Mouse (Mus musculus) hematopoietic stem cell, adult 5-6 weeks (primary cell): ENCODE measurements at regions not wholly inside any gene's neighbourhood (a gene's known extent, or its start where the extent isn't known, plus 50 kb on each side); places are given as distances from the start of the nearest gene placed in this dataset.

Experiments used
- ATAC-seq, 2 experiments: fragments of 125-278 bp in 1 of 2; replicated peaks in 1 of 2; 2 replicates each; pipeline ENCODE4 v1.8.0; 2016 to 2017; ENCODE audit warnings: inconsistent platforms in 2 of 2, mild to moderate bottlenecking in 2 of 2, moderate number of reproducible peaks in 2 of 2, low read depth in 1 of 2, moderate TSS enrichment in 1 of 2; ENCODE audit not compliant: low FRiP score in 2 of 2, poor library complexity in 2 of 2, severe bottlenecking in 2 of 2, insufficient read depth in 1 of 2, low TSS enrichment in 1 of 2

DNA sequence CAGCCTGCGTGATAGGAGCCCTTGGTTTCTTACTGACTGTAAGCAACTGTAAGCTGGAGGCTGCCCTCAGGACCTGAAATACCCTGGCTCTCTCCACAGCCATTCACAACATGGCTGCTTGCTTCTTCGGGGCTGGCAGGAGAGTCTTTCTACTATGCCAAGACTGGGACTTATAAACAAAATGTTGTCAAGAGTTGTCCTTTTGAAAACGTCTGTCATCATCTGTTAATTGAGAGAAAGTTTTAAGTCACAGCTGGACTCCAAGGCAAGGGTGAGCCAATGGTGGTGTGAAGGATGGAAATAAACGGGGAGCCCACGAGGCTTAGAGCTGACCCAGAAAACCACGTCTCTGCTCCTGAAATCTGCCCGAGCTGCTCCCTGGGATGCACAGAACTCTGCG lies 229.5 kb upstream of the Ercc4 start:
- no peak for ATAC-seq

DNA sequence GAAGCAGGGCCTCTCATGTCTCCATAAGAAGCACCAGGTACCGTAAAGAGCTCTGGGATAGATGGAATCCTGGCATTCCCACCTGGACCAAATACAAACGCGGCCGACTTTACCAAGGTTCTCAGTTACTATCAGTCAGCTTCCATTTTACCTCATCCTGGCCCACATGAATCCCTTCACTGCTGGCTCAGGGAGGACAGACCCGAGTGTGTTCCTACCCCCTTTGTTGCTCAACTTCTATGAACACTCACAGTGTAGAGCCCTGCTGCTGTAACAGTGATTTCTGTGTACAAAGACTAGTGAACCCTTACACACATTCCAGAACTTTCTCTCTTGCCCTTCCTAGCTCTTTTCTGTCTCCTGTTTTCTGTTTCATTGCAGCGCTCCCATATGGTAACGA lies 229.0 kb upstream of the Ercc4 start:
- no peak for ATAC-seq

DNA sequence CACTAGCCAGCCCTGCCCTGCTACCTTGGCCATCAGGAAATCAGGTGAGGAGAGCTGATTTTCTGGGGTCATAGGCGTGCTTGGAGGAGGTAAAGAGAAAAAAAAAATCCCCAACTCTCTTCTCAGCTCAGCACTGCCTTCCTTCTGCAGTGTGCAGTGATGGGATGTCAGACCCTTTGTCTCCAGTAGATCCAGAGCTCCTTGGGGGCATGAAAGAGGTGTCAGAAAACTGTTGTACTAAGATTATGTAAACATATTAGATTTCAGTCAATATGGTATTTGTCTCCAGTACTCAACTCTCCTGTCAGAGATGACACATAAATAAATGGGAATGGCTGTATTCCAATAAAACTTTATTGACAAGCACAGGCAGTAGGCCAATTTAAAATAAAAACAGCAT lies 226.8 kb upstream of the Ercc4 start:
- no peak for ATAC-seq

DNA sequence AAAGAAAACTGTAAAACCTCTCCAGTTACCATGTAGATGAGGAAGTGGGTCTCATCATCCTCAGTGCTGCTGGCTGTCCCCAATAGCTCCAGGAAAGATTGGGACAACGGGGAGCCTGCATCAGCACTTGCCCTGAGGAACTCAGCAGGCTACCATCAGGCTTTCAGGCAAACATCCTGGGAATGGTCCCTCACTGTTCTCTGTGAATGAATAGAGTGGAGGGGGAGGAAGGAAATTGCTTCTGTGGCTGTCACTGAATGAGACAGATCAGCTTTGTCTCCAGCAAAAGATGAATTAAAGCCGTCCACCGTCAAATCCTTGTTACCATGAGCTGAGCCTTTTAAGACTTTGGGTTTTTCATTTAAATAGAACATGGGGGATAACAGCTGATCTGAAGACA lies 224.9 kb upstream of the Ercc4 start:
- no peak for ATAC-seq

DNA sequence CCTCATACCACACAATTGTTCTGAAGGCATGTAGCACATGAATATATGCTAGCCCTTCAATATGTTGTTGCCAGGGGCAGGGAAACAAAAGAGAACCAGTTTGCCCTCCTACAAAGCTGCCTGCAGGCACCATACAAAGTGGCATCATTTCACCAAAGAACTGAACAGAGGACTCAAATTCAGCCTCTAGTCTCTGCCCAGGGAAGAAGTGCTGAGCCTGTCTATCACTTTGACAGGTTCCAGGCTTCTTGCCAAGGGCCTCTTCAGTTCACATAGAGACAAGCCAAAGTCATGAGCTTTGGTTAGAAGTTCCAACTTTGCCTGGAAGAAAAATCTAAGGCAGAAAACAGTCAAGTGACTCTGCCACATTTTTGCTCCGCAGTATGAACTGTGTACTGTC lies 223.4 kb upstream of the Ercc4 start:
- no peak for ATAC-seq

DNA sequence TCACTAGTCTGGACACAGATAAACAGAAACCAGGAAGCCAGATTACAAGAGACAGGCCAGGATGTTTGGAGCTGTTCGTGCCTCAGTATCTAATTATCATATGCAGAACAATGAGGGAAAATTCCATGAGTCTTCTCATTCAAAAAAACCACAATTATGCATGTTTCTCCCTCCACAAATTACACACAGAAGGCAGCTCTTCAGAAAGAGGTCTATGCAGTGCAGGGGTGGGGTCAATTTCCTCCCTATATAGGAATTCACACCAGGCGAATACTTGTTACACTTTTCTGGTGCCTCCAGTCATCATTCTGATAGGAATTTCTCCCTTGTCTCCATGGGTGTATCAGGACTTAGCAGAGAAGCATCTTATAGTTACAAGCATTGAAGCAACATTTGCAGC lies 222.1 kb upstream of the Ercc4 start:
- ATAC-seq = no peak

DNA sequence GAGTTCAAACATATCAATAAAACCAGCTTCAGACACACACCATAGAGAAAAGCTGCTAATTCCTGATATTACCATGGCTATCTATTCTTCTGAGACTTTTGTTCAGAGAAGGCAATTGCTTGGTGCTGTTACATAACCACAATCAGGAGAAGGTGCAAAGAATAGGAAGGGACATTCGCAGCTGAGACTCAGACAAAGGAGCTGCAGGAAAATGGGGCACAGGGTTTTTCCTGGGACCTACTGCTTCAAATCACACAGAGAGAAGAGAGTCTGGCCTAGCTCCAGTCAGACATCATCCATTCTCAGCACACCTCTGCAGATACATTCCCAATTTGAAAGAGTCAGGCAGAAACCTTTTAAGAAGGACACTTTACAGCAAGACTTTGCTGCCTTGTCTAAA lies 219.4 kb upstream of the Ercc4 start:
- ATAC-seq = no peak

DNA sequence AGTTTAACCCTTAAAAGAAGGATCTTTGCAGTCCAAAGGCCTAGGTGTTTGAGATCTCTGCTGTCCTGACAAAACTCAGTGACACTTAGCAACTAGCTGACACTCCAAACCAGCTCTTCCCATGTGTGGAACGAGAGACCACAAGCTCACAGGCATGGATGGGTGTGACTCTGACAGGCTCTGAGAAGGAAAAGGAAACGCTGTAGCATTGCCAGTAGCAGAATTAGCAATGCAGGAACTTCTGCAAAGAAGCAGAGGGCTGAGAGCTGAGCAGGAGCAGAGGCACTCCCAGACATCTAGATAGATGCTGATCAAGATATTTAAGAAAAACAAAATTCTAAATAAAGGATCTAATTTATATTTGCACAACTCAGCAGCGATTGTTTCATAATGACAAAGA lies 218.9 kb upstream of the Ercc4 start:
- ATAC-seq = no peak

DNA sequence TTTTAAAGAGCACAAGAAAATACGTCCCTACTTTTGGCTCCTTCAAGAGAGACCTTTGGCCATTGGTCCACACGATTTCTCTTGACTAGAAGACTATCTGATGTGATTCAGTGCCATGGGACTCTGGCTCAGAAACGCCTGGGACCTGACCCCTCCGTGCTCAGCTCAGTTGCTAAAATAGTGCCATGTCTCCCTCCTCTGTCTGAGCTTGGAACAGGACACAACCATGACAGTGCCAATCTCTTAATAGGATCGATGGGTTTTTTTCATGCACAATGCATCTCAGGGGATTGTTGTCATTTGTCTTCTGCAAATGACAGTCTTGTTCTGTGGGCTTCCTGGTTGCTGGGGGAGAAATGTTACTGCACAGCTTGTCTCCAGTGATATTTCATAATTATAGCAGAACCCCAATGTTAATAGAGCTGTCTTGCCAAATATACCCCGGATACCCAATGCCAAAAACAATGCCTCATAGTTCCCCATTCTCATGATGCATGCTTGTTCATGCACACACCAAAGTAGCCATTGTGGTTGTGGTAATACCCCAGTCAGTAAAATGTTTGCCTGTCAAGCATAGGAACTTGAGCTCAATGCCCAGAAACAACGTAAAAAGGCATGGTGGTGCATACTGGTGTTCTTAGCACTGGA lies 216.7 kb upstream of the Ercc4 start:
- ATAC-seq = peak in 1 of 2 experiments; percentile 36; a peak in 2 of 4 replicates

DNA sequence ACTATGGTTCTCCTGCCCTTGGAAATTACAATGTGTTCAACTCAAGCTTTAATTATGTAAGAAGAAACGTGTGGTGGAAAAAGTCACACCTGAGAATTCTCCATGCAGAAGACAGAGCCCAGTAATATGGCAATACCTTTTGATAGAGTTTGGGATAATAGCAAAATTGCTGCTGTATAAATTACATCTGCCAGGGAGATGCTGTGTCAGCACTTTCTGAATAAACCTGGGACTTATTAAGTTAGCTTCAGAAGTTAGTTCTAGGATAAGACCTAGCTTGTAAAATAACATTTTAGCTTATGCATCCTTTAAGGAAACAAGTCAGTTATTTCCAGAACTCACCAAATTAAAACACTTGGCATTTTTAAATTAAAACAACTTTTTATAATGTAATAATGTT lies 212.2 kb upstream of the Ercc4 start:
- no peak for ATAC-seq

DNA sequence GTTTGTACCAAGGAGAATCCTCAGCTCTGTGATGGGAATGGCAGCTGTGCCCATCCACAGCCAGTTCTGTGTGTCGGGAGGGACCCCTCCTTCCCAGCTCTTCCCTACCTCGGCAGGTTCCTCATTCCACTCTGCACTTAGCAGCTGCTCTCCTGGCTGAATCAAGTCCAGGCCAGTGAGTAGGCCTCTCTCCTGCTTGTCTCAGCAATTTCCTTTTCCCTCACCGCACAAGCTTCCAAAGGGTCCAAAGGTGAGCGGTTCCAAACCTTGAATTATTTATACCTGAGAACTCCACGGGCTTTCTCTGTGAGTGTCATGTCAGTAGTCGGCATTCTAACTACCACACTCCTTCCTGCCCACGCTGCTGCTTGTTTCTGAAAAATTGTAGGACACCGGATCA lies 208.8 kb upstream of the Ercc4 start:
- no peak for ATAC-seq

DNA sequence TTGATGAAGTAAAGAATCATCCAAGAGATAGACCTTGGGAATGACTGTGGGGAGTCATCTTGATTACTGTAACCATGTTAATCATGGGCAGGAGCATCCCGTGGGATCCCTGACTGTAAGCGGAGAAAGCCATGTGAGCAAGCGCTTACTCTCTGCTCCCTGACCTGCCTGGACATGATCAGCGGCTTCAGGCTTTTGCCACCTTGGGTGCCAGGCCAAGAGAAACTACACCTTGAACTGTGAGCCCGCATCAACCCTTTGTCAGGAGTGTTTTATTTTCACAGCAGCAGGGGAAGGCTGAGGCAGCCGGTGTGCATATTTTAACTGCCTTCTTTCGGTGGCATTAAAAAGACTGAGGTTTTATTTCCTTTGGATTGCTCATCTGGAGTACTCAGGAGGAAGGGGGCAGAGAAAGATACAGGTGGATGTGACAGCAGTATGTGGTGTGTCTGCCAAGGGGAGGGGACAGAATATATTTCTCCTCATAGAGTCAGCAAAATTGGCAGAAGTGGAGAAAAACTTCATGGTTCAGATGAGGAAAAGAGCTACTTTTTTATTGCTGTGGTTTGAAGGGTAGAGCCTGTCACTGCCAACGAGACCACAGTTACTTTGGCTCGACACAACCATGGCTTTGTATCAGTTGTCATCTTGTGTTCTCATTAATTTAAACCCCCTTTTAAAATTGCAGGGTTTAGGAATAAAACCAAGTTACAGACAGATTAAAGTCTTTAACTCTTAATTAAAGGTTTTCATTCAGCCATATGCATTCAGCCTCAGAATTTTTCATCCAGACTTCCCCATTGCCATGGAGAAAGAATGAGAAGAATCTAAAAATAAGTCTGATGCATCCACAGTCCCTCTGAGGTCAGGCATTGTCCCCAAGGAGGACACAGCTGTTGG lies 208.1 kb upstream of the Ercc4 start:
- no peak for ATAC-seq

DNA sequence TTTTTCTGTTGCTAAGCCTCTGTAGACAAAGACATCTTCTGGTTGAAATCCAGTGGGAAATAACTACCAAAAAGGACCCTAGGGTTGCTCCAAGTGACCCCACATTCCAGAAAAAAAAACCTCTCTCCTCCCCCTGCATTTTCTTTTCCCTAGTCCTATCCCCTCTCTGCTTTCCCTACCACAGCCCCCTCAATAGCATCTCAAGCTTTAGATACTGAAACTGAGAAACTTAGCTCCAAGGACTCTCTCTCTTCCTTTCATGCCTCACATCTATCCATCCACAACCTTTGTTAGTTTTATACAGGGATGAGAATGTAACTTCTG lies 207.5 kb upstream of the Ercc4 start:
- no peak for ATAC-seq

DNA sequence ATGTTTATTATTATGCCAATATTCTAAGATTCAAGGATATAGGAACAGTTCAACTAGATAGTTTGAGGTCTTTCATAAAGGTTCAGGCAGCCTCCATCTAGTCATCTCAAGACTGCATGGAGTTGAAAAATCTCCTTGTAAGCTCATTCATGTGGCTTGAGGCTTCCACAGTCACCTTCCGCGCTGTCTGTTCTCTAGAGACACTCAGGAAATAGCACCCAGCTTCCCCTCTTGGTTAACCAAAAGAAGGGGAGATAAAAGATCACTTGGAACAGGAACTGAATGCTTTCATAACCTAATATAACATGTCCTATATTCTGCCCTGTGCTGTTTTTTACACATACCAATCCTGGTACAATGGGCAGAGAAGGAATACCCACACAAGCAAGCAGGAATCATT lies 206.3 kb upstream of the Ercc4 start:
- peak; percentile 50 to 53; a peak in 3 of 4 replicates for ATAC-seq

DNA sequence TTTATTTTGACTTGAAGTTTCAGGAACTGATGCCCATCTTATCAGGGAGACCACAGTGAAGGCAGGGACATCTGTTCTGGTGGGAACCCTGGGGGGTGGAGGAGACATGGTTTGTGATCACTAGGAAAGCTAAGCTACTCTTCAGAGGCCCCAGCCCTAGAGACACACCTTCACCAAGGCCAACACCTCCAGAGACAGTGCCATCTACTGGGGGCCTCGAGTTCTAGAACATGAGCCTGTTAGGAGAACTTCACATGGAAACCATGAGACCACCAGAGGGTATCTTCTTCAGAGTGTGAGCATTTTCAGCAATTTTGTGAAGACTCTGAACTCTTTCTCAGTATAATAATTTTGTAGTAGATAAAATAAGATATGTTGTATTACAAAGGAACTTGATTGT lies 204.5 kb upstream of the Ercc4 start:
- no peak for ATAC-seq

DNA sequence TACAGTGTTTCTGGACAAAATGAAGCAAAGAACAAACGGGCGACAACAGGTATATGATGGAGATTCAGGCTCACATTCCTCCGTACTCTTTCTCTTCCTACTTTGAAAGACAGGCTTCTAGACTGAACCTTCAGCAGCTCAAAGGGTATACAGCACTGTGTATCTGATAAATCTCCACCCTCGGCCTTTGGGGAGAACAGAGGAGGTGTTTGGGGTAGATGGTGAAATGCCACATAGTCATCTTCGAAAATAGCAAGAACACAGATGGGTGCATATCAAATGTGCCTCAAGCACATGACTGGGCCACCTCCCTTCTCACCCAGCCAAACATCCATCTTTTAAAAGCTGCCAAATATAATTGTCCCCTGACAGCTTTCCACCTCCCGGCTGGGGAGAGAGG lies 184.8 kb upstream of the Ercc4 start:
- ATAC-seq = no peak

DNA sequence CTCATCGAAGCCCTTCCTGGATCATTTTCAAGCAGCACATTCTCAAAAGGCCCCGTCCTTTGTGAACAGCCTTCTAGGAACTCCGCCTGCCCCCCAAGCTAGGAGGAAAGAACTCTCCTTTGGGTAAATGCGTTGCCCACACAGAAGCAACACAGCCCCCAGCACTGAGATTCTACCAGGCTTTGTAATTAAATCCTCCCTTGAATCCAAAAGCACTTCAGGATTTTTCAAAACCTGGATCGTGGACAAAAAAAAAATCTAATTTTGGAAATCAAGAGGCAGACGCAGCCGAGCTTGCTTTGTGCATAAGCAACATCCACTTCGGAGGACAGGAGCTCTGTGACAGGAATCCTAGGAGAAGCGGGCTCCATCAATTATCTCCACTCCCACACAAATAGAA lies 183.6 kb upstream of the Ercc4 start:
- no peak for ATAC-seq

DNA sequence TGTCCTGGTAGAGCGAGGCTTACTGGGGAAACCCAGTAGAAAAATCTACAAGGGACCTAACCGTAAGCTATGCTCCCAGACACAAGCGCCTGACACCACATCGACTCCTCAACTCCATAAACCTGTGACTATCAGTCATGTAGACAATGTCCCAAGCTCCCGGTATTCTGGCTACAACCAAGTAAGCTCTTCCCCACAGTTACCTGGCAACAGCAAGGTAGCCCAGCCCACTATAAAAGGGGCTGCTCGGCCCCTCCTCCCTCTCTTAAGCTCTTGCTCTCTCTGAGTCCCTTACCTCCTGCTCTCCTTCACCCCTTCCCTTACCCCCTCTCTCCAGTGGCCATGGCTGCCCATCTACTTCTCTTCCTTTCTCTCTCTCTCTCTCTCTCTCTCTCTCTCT lies 178.4 kb upstream of the Ercc4 start:
- no peak for ATAC-seq

DNA sequence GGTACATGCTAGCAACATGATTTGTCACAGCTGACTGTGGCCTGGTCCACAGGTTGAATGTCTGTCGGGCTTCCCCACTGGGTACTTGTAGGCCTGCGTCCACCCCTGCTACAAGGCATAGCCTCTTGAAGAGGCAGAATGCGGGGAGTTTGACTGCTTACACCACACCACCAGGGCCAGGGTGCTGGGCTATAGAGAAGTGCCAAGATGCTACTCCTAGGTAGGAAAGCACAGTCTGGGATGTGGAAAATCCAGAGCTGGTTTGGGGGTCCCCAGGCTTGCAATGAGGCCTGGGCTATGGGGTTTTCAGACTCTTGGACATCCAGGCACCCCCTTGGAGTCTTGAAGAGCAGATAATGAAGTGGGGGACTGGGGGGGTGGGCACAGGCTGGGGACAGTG lies 176.5 kb upstream of the Ercc4 start:
- no peak for ATAC-seq
